Mouse (Mus musculus): ENCODE results near the gene Aida. TPM values are rescaled to one million over a fixed set of nuclear protein-coding genes. Genes with fewer than 3 reads are reported as not detected.

The Aida gene
- polyA plus RNA-seq (2014; fragmentation: Nextera tagmentation; extraction: Ambion mirVana): 33.6 and 35.4 TPM in 2 replicates

- peak; percentile 77 for DNase-seq (ENCODE audit: low spot score)
Measured at GRCm38 (mm10) chr1:183296465-183296864, at the start of gene Aida. Gene Aida, plus strand, starts transcription at chr1:183296590.

GRCm38 (mm10) chr1:183248144-183248543, 48.2 kb upstream of the Aida start:
- WGBS: 52% methylated on average over 1 of the region's 1 CpGs
- no peaks in the 10 kb centered on the region for H3K36me3 ChIP-seq (ENCODE audit: control insufficient read depth, insufficient read depth, low read length)
- no peaks in the 10 kb centered on the region for H3K27me3 ChIP-seq (ENCODE audit: control insufficient read depth, insufficient read depth, low read length)
- no peaks in the 10 kb centered on the region for H3K9me3 ChIP-seq (ENCODE audit: control insufficient read depth, low read length)
- H3K9ac ChIP-seq (ENCODE audit: low read length): no peak overlapping the region
- no peaks in the 10 kb centered on the region for H3K4me1 ChIP-seq (replicated peaks; ENCODE audit: control insufficient read depth, insufficient read depth, low read length)
- DNase-seq (ENCODE audit: low spot score) (no peak), ATAC-seq (replicated peaks; ENCODE audit: low FRiP score) (no peak)
- no peak overlapping the region for H3K27ac ChIP-seq (ENCODE audit: low read depth, low read length)
- no peak overlapping the region for H3K4me3 ChIP-seq (ENCODE audit: low read depth, low read length)
- no peak overlapping the region for H3K4me2 ChIP-seq (ENCODE audit: low read depth, low read length, severe bottlenecking)

More at GRCm38 (mm10) chr1:183296465-183296864, at the start of gene Aida:
- Histone ChIP-seq H3K36me3 (ENCODE audit: control insufficient read depth, insufficient read depth, low read length) (no peaks in the 10 kb centered on the region), H3K9ac (ENCODE audit: low read length) (peak within 1 kb of the TSS; percentile 47), H3K4me3 (ENCODE audit: low read depth, low read length) (peak within 1 kb of the TSS; percentile 45), H3K27ac (ENCODE audit: low read depth, low read length) (no peak within 1 kb of the TSS), H3K4me2 (ENCODE audit: low read depth, low read length, severe bottlenecking) (peak within 1 kb of the TSS; percentile 53), H3K4me1 (replicated peaks; ENCODE audit: control insufficient read depth, insufficient read depth, low read length) (no peaks in the 10 kb centered on the region), H3K9me3 (ENCODE audit: control insufficient read depth, low read length) (no peaks in the 10 kb centered on the region), H3K27me3 (ENCODE audit: control insufficient read depth, insufficient read depth, low read length) (no peaks in the 10 kb centered on the region)
- under 1% methylated on average over 26 of the region's 26 CpGs for WGBS
- peak; percentile 8; the same call in 1 of the 2 replicates for ATAC-seq (replicated peaks; ENCODE audit: low FRiP score)

GRCm38 (mm10) chr1:183250612-183251011, 45.8 kb upstream of the Aida start:
- Histone ChIP-seq H3K4me3 (ENCODE audit: low read depth, low read length) (no peak overlapping the region), H3K9ac (ENCODE audit: low read length) (no peak overlapping the region), H3K4me1 (replicated peaks; ENCODE audit: control insufficient read depth, insufficient read depth, low read length) (no peaks in the 10 kb centered on the region), H3K9me3 (ENCODE audit: control insufficient read depth, low read length) (no peaks in the 10 kb centered on the region), H3K4me2 (ENCODE audit: low read depth, low read length, severe bottlenecking) (no peak overlapping the region), H3K36me3 (ENCODE audit: control insufficient read depth, insufficient read depth, low read length) (no peaks in the 10 kb centered on the region), H3K27ac (ENCODE audit: low read depth, low read length) (no peak overlapping the region), H3K27me3 (ENCODE audit: control insufficient read depth, insufficient read depth, low read length) (no peaks in the 10 kb centered on the region)
- ATAC-seq (replicated peaks; ENCODE audit: low FRiP score) (no peak), DNase-seq (ENCODE audit: low spot score) (no peak)
- WGBS: 64% methylated on average over 4 of the region's 4 CpGs

- Histone ChIP-seq H3K4me2 (ENCODE audit: low read depth, low read length, severe bottlenecking) (no peak overlapping the region), H3K27me3 (ENCODE audit: control insufficient read depth, insufficient read depth, low read length) (no peaks in the 10 kb centered on the region), H3K9ac (ENCODE audit: low read length) (no peak overlapping the region), H3K9me3 (ENCODE audit: control insufficient read depth, low read length) (no peaks in the 10 kb centered on the region), H3K4me3 (ENCODE audit: low read depth, low read length) (no peak overlapping the region), H3K4me1 (replicated peaks; ENCODE audit: control insufficient read depth, insufficient read depth, low read length) (no peaks in the 10 kb centered on the region), H3K36me3 (ENCODE audit: control insufficient read depth, insufficient read depth, low read length) (no peaks in the 10 kb centered on the region), H3K27ac (ENCODE audit: low read depth, low read length) (no peak overlapping the region)
- 84% methylated on average over 2 of the region's 2 CpGs for WGBS
- no peak for ATAC-seq (replicated peaks; ENCODE audit: low FRiP score)
- no peak for DNase-seq (ENCODE audit: low spot score)
Measured at GRCm38 (mm10) chr1:183251818-183252217, 44.6 kb upstream of the Aida start.

GRCm38 (mm10) chr1:183252574-183252973, 43.8 kb upstream of the Aida start:
- H3K9me3 ChIP-seq (ENCODE audit: control insufficient read depth, low read length): no peaks in the 10 kb centered on the region
- no peak overlapping the region for H3K4me2 ChIP-seq (ENCODE audit: low read depth, low read length, severe bottlenecking)
- DNase-seq (ENCODE audit: low spot score) (no peak), ATAC-seq (replicated peaks; ENCODE audit: low FRiP score) (no peak)
- H3K27me3 ChIP-seq (ENCODE audit: control insufficient read depth, insufficient read depth, low read length): no peaks in the 10 kb centered on the region
- WGBS: 68% methylated on average over 10 of the region's 10 CpGs
- no peak overlapping the region for H3K4me3 ChIP-seq (ENCODE audit: low read depth, low read length)
- H3K27ac ChIP-seq (ENCODE audit: low read depth, low read length): no peak overlapping the region
- no peak overlapping the region for H3K9ac ChIP-seq (ENCODE audit: low read length)
- H3K4me1 ChIP-seq (replicated peaks; ENCODE audit: control insufficient read depth, insufficient read depth, low read length): no peaks in the 10 kb centered on the region
- no peaks in the 10 kb centered on the region for H3K36me3 ChIP-seq (ENCODE audit: control insufficient read depth, insufficient read depth, low read length)

DNA sequence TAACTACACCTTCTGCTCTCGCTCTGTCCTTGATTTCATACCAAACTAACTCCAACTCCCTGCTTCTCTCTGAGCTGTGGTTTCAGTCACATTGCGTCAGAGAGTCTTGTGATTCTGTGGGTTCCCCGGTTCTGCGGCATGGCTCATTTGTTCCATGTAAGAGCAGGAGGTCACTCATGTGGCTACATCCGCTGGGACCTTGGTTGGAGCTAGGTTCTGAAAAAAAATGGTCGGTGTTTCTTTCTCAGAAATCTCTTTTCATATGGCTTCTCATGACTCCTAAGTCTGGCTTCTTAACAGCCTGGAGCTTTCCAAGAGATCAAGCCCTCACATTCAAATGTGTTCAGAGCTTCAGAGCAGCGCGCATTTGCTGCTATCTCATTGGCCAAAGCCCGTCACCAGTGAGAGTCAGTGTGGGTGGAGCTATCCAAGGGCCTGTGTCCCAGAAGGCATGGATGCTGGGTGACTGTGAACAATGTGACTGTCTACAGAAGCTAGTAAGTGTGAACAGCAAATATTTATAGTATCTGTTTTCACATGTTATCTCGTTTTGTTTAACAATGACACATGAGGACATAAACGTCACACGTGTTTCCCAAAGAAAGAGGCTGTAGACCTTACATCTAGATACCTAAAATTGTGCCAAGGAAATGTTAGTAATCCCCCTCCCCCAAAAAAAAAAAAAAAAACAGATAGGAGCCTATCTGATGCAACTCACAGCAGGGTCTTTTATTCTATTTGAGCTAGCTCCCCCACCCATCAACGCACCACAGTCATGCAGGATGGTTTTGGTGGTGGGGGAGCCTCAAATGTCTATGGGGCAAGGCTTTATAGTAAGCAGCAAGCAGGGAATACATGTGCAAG, 32.0 kb upstream of the Aida start:
- H3K4me3 ChIP-seq (ENCODE audit: low read depth, low read length): no peak overlapping the region
- DNase-seq (ENCODE audit: low spot score) (no peak), ATAC-seq (replicated peaks; ENCODE audit: low FRiP score) (no peak)
- no peak overlapping the region for H3K4me2 ChIP-seq (ENCODE audit: low read depth, low read length, severe bottlenecking)
- 80% methylated on average over 13 of the region's 13 CpGs for WGBS
- no peaks in the 10 kb centered on the region for H3K4me1 ChIP-seq (replicated peaks; ENCODE audit: control insufficient read depth, insufficient read depth, low read length)
- H3K9ac ChIP-seq (ENCODE audit: low read length): no peak overlapping the region
- no peaks in the 10 kb centered on the region for H3K27me3 ChIP-seq (ENCODE audit: control insufficient read depth, insufficient read depth, low read length)
- no peak overlapping the region for H3K27ac ChIP-seq (ENCODE audit: low read depth, low read length)
- H3K9me3 ChIP-seq (ENCODE audit: control insufficient read depth, low read length): no peaks in the 10 kb centered on the region
- H3K36me3 ChIP-seq (ENCODE audit: control insufficient read depth, insufficient read depth, low read length): no peaks in the 10 kb centered on the region

DNA sequence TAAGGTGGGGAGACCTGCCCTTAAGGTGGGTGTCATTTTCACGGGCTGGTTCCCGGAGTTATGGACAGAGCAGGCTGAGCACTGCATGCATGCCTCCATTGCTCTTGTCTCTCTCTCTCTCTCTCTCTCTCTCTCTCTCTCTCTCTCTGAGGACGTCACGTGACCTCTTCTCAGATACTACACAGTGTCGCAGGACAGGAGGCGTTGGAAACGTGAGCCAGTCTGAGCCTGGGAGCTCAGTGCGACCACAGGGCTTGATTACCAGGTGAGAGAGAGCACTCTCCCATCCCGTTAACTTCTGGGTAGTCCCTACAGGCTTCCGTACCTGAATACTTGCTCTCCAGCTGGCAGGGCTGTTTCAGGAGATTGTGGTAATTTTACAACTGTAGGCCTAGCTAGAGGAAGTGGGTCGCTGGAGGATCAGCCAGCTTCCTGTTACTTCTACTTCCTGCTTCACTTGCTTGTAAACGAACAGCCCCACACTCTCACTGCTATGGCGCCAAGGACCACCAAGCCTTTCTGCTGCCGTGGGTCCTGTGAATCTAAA, 30.4 kb upstream of the Aida start:
- DNase-seq (ENCODE audit: low spot score) (no peak), ATAC-seq (replicated peaks; ENCODE audit: low FRiP score) (no peak)
- H3K36me3 ChIP-seq (ENCODE audit: control insufficient read depth, insufficient read depth, low read length): no peaks in the 10 kb centered on the region
- H3K27ac ChIP-seq (ENCODE audit: low read depth, low read length): no peak overlapping the region
- H3K27me3 ChIP-seq (ENCODE audit: control insufficient read depth, insufficient read depth, low read length): no peaks in the 10 kb centered on the region
- H3K4me3 ChIP-seq (ENCODE audit: low read depth, low read length): no peak overlapping the region
- 78% methylated on average over 14 of the region's 14 CpGs for WGBS
- no peaks in the 10 kb centered on the region for H3K4me1 ChIP-seq (replicated peaks; ENCODE audit: control insufficient read depth, insufficient read depth, low read length)
- no peak overlapping the region for H3K4me2 ChIP-seq (ENCODE audit: low read depth, low read length, severe bottlenecking)
- H3K9ac ChIP-seq (ENCODE audit: low read length): no peak overlapping the region
- H3K9me3 ChIP-seq (ENCODE audit: control insufficient read depth, low read length): no peaks in the 10 kb centered on the region

GRCm38 (mm10) chr1:183267666-183268065, 28.7 kb upstream of the Aida start:
- H3K4me3 ChIP-seq (ENCODE audit: low read depth, low read length): no peak overlapping the region
- DNase-seq (ENCODE audit: low spot score) (no peak), ATAC-seq (replicated peaks; ENCODE audit: low FRiP score) (no peak)
- no peak overlapping the region for H3K9ac ChIP-seq (ENCODE audit: low read length)
- no peak overlapping the region for H3K4me2 ChIP-seq (ENCODE audit: low read depth, low read length, severe bottlenecking)
- H3K27ac ChIP-seq (ENCODE audit: low read depth, low read length): no peak overlapping the region
- no peaks in the 10 kb centered on the region for H3K4me1 ChIP-seq (replicated peaks; ENCODE audit: control insufficient read depth, insufficient read depth, low read length)
- H3K9me3 ChIP-seq (ENCODE audit: control insufficient read depth, low read length): no peaks in the 10 kb centered on the region
- H3K36me3 ChIP-seq (ENCODE audit: control insufficient read depth, insufficient read depth, low read length): no peaks in the 10 kb centered on the region
- 78% methylated on average over 6 of the region's 6 CpGs for WGBS
- H3K27me3 ChIP-seq (ENCODE audit: control insufficient read depth, insufficient read depth, low read length): no peaks in the 10 kb centered on the region

Data from forebrain, embryonic 11.5 days (tissue).